Mouse (Mus musculus) left cerebral cortex, postnatal 25 days (tissue): ENCODE results near the gene Mta3. TPM values are rescaled to one million over a fixed set of nuclear protein-coding genes. Genes with fewer than 3 reads are reported as not detected.

Source experiments
- DNase-seq, 2 experiments: peaks; one replicate each; pipeline ENCODE4 v3.0.0; 2022; ENCODE audit warnings: low spot score in 2 of 2, mixed read lengths in 1 of 2
- intact Hi-C: fragments of 180-260 bp; cut with DNase I; formaldehyde crosslinking; loops from one replicate; pipeline ENCODE4 v1.15.1; 2025
- total RNA-seq, 2 experiments: library from RNA; stranded (reverse); gene quantifications; 2 replicates each; pipeline ENCODE4 v1.2.3; 2021

Mta3 gene
- total RNA-seq = 10 to 100 TPM; 74.0 to 83.0 TPM

DNA sequence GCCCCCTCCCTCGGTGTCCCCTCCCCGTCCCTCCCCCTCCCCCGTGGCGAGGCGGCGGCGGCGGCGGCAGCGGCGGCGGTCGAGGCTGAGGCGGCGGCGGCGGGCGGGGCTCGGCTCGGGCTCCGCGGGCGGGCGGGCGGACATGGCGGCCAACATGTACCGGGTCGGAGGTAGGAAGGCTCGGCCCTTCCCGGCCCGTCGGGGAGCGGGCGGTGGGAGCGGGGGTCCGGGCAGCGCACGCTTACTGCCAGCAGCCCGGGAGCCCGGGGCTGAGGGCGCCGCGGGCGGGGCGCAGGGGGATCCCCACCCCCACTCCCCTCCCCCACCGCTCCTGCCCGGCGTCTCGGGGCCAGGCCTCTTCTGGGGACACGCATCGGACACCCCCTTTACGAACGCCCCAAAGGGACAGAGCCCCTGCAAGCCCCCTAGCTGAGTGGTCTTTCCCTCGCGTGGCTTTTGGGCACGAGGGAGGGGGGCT, at the start of gene Mta3:
TSS of gene Mta3 (plus strand) at position 48 of the 478 bp plus-strand sequence.
- intact Hi-C loops = no loop called here
- DNase-seq = peak; percentile 47 to 58

DNA sequence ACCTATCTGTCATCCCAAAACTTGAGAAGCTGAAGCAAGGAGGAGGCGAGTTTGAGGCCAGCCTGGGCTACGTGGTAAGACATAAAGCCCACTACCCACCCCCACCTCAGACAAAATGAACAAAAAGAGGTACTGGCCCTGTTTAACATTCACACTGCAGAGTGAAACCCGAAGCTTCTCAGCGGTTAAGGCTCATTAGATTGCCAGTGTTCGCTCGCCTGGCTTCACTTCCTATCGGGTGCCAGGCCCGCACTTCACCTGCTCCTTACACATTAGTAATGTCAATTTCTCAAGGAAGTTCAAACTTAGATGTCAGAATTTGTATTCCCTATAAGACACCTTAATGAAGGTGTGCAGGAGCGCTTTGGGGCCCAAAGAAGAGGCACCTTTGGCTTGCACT, 48.6 kb upstream of the Mta3 start:
- intact Hi-C loops = no loop called here
- DNase-seq = no peak

GRCm38 (mm10) chr17:83658943-83659342, 47.0 kb upstream of the Mta3 start:
- intact Hi-C loops = no loop called here
- no peak for DNase-seq

GRCm38 (mm10) chr17:83664761-83665160, 41.2 kb upstream of the Mta3 start:
- no peak for DNase-seq
- intact Hi-C loops = no loop called here

DNA sequence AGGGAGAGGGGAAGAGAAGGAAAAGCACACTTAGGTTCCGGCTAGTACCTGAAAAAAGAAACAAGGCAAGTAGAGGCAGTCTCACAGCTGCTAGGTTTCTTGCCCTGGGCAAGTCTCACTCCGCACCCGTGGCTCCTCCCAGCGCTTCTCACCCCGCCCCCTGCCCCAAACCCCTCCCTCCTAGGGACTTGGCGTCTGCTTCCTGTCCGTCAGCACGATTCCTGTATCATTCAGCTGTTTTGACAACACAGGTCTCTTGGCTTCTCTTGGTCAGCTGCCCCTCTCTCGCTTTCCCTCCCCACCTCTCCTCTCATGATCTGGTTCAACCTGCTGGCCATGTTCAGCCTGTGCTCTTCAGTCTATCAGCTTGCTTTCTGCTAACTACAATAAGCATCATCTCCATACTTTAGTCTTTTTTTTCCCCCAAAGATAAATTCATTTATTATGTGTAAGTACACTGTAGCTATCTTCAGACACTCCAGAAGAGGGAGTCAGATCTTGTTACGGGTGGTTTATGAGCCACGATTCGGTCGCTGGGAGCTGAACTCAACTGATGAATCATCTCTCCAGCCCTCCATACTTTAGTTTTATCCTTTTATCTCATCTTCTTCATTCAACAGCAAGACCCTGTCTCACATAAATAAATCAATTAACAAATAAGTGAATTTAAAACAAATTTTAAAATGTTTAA, 39.2 kb upstream of the Mta3 start:
- intact Hi-C loops = no loop called here
- no peak for DNase-seq

DNA sequence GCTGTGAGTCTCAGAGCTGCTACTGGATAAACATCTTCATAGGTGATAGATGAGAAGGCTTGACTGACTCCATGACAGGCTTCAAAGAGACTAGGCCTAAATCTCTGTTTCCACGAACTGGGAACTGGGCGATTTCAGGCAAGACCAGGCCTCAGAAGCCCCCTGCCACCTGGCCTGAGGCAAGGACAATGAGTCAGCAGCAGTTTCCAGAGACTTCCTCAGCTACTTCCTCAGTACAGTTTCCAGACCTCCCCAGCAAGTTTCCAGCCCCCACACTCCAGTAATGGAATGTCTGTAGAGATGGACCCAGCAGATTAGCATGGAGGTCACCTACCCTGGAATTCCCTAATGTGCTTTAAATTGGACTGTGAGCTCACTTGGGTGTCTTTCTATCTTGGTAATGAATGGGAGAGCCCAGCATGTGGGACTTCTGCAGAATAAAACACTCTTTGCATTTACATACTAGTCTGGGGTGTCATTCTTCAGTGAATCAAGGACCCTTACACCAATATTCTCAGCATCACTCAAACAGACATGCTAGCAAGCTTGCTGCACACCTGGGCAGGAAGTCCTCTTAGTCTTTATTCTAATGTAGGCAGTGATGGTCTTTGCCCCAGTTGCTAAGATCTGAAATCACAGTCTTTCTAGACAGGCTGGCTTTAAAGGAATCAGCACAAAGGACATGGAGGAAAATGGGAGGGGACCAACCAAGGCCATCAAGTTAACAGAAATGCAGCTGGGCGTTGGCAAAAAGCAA, 37.9 kb upstream of the Mta3 start:
- intact Hi-C loops = no loop called here
- no peak for DNase-seq

- no peak for DNase-seq
- intact Hi-C loops = no loop called here
Measured at GRCm38 (mm10) chr17:83672685-83673084, 33.3 kb upstream of the Mta3 start.

DNA sequence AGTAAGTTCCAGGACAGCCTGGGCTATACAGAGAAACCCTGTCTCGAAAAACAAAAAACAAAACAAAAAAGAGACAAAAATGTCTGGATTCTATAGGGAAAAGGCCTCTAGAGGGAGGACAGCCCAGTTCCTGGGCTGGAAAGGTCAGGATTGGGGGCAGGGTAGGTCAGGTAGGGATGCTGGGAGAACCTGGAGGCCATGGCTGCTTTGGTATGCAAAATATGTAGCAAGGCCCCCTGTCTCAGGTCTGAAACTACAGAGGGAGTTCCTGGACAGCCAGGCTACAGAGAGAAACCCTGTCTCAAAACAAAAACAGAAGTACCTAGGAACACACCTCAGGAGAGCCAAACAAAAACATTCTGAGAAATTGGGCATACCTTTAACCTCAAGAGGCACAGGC, 28.6 kb upstream of the Mta3 start:
- no peak for DNase-seq
- intact Hi-C loops = no loop called here

- intact Hi-C loops = no loop called here
- DNase-seq = peak in 1 of 2 experiments; percentile 19
Measured at GRCm38 (mm10) chr17:83681977-83682376, 24.0 kb upstream of the Mta3 start.

- DNase-seq = no peak
- intact Hi-C loops = no loop called here
Measured at GRCm38 (mm10) chr17:83684475-83684874, 21.5 kb upstream of the Mta3 start.

- intact Hi-C loops = loop anchor here (5.0 kb wide), 1 partner anchor 38 kb away; no protein-coding TSS in a partner anchor
- no peak for DNase-seq
Measured at GRCm38 (mm10) chr17:83690418-83690817, 15.5 kb upstream of the Mta3 start.

- intact Hi-C loops = loop anchor here (5.0 kb wide), 1 partner anchor 39 kb away; no protein-coding TSS in a partner anchor
Measured at GRCm38 (mm10) chr17:83691379-83691778, 14.6 kb upstream of the Mta3 start.

DNA sequence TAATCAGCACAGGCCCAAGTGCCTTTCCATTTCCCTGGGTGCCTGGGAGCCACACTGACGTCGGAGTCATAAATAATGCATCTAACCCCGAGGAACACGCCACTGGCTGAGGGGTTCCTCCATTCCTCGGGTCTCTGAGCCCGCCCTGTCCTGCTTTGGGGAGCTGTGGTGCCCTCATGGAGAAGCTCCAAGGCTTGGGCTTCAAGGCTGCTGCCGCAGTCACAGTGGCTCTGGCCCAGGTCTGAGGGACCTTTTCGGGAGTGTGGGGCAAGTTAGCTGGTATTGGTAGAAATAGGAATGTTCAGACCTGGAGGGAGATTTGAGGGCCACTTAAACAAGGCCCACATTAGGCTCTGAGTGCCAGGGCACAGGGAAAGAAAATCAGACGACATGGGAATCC, 12.0 kb upstream of the Mta3 start:
- intact Hi-C loops = loop anchor here (5.0 kb wide), 1 partner anchor 42 kb away; no protein-coding TSS in a partner anchor
- no peak for DNase-seq

More at GRCm38 (mm10) chr17:83691379-83691778, 14.6 kb upstream of the Mta3 start:
- DNase-seq = no peak

- no peak for DNase-seq
- intact Hi-C loops = no loop called here
Measured at GRCm38 (mm10) chr17:83695785-83696184, 10.2 kb upstream of the Mta3 start.

DNA sequence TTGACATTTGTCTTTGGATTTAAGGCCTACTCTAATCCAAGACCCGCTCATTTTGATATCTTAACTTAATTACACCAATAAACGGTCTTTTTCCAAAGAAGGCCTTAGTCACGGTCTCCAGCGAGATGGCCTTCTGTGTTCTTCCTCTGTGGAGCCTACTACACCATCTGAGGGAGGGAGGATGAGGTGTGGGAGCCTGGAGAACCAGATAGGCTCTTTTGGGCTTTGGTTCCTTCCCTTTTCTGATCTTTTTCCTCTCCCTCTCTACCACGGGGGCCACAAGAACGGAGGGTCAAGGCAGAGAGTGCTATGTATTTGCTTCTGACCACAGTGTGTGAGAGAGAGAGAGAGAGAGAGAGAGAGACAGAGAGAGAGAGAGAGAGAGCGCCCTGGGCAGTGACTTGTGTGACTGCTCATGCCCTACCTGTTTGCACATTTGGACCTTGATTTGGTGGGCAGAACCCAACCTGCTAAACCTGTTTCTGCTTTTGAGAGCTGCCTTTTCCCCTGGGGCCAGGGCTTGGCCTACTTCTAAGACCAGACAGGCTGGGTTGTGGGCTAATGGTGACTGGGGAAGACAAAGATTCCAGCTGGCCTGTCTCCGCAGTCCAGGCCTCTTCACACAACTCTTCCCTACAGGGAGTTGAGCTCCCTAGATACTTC, 6.8 kb upstream of the Mta3 start:
- intact Hi-C loops = no loop called here
- no peak for DNase-seq

DNA sequence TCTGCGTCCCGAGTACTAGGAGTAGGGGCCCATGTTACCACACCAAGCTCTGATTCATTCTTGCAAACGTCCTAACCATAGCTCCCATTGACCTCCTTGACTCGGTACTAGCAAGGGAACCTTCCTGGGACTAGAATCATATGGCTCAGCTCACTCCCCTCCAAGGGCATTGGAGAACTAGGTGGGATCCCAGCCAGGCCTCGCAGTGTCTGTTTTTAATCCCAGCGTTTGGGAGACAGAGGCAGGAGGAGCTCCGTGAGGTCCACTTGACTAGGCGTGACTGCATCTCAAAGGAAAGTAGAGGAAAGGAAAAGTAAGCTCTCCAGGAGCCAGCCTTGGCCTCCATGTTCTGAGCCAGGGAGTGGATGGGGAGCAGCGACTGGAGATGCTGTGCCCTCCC, 5.8 kb upstream of the Mta3 start:
- intact Hi-C loops = no loop called here
- DNase-seq = no peak

GRCm38 (mm10) chr17:83704469-83704868, 1.5 kb upstream of the Mta3 start:
- no peak for DNase-seq
- intact Hi-C loops = no loop called here

- intact Hi-C loops = loop anchor here (1.0 kb wide), 1 partner anchor 73 kb away; no protein-coding TSS in a partner anchor
- DNase-seq = peak; percentile 37 to 38
Measured at GRCm38 (mm10) chr17:83705352-83706115, 429 bp upstream of the Mta3 start.

DNA sequence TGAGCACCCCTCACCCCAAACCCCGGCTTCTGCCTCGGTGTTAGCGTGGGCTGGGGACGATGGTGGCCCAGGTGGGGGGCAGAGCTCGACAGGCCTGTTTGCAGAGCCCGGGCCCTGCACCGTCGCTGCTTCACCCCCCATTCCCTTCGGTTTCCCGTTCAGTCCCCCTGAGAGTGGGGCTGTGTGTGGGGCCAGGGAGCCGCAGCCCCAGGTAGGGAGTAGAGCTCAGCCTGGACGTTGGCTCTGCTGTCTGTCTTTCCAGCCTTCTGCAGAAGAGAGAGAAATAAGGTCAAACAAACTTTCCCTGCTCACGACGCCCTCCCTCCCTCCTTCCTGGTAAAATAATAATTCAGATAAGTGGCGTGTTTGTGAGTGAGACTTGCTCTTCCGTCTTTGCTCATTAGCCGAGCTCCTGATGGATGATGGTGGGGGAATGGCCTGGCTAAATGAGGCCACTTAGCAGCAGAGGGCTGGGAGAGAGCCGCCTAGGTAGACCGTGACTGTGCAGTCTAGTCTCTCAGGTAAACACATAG, 697 bp downstream of the Mta3 start:
- intact Hi-C loops = no loop called here
- peak in 1 of 2 experiments; percentile 25 for DNase-seq
